Mouse (Mus musculus): ENCODE results near the gene Aldh3b3.

GRCm38 (mm10) chr19:3935896-3936850, 22.3 kb upstream of the Aldh3b3 start:
- TF ChIP-seq POLR2A (IDR thresholded peaks at IDR 0.05; ENCODE audit: control insufficient read depth, extremely low read depth, insufficient read depth, low read length, poor library complexity) = no peak
- no peak for TF ChIP-seq CTCF (IDR thresholded peaks at IDR 0.05; ENCODE audit: borderline replicate concordance, control insufficient read depth, extremely low read depth, insufficient read depth, low read length, poor library complexity)
